Mouse (Mus musculus): ENCODE results near the gene Cox8a. TPM values are rescaled to one million over a fixed set of nuclear protein-coding genes. Genes with fewer than 3 reads are reported as not detected.

Gene Cox8a
- polyA plus RNA-seq (2012; rRNA removed; ENCODE audit: low replicate concordance) = 1,853 and 2,406 TPM in 2 replicates

DNA sequence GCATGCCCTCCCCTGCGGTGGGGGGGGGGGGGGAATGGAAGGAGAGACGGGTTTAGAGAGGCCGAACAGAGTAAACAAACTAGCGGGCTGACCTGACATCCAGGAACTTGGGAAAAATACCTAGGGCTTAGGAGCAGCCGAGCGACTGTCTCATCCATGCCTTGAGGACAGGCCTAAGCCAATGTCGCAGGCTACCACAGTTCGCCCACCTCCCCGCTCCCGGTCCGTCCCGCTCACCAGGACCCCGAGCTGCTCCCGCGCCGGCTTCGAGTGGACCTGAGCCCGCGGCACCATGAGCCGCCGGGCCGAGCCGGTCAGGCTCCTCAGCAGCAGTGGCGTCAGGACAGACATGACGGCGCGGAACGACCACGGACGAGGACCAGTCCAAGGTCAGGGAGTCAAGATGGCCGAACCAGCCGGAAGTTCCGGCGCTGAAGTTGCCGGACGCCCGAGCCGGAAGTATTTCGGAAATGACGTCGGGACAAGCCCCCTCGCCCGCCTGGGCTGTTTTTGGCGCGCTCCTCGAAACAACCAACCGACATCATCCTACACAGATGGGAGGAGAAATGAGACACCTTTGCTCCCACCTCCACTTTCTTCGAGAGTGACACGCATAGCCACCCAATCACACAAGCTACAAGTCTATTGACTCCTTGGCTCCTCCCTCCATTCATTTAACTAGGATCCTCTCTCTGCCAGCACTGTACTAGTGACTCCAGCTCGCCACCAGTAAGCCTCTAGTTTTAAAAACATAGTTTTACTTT lies at the start of gene Cox8a:
Gene Cox8a, minus strand, starts transcription at position 455 of the 764 bp plus-strand sequence.

DNA sequence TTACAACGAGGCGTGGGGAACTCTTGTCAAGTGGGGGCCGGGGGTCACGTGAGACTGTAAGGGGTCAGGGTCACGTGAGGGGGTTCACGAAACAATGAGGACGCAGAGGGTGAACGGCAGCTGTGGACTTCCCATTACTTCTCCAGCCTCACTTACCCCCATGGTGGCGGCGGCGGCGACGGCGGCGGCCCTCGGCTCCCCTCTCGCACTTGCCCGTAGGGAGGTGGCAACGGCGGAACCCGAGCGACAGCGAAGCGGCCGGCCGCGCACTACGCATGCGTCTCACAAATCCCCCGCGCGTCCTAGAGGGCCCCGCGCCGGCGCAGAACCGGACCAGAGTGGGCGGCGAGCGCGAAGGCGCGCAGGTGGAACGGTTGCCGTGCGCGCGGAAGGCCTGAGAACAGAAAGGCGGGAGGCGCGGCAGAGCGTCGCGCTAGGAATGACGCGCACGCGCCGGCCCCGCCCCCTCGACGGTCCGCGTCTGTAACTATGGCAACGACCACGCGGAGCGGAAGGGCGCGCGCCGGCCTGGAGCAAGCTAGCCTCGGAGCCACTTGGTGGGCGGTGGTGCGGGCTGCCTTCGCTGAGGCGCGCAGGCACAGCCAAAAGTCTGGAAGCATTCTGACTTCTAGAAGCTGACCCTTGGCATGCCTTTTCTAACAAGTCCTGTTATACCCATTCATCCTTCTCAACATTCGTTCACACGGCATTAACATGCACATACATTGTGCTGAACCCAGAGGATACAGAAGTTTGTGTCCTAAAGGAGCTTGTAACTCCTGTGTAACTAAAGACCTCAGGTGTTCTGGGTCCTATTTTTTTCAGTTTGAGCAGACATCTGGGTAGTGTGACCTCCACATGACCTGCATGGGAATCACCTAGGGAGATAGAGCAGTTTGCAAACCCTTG lies 23.6 kb upstream of the Cox8a start, which contains the start of gene Naa40:
Gene Naa40, minus strand, starts transcription at position 402 of the 909 bp plus-strand sequence.

DNA sequence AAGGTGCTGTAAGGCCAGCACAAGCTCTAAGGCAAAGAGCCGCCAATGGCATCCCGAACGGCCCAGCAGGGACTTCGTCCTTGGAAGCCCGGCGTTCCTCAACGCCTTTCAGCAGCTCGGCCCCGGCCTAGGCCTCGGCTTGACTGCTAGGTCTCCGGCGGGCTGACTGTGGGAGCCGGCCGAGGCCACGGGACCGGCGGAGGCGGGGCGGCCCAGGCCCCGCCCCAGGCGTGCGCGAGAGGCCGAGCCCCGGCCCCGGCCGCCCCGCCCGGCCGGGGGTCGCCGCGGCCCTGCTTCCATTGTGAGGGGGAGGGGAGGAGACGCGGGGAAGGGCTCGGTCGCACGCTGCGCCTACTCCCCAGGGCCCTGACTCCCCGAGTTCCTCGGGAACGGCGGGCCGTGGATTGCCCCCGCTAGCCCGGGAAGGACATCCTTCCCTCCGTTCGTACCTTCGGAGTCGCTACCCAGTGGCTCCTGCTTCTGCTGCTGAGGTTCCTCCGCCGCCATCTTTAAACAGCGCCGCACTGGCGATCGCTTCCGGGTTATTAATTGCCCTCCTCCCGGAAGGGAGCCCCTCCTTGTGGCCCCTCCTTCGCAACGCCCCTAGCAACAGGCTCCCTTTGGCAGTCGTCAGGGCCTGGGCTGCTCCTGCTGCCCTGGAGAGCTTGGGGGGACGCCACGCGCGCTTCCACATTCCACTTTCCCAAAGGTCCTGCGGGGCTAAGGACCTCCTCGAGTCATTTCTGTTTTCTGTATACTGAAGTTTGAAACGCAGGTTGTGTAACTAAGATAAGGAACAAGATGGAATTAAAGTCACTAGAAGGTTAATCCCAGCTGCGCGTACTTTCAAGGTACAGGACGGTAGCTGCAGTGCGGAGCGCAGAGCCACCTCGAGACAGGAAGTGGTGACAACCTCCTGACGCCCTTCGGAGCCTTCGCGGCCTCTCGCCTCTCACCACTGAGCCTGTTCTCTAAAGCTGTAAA lies 11.4 kb downstream of the Cox8a start, which contains the start of gene Otub1:
Gene Otub1, minus strand, starts transcription at position 564 of the 984 bp plus-strand sequence.

Other genes with a start within 250 kb of the Cox8a start
- gene Ppp1r14b, start 242.6 kb downstream of the Cox8a start, polyA plus RNA-seq (2012; rRNA removed; ENCODE audit: low replicate concordance) = 90.2 and 135 TPM in 2 replicates
- 70.5 and 107 TPM in 2 replicates for gene Plcb3, start 241.1 kb downstream of the Cox8a start, polyA plus RNA-seq (2012; rRNA removed; ENCODE audit: low replicate concordance)
- gene Fkbp2, start 237.1 kb downstream of the Cox8a start, polyA plus RNA-seq (2012; rRNA removed; ENCODE audit: low replicate concordance) = 50.8 and 52.3 TPM in 2 replicates
- 80.4 and 191 TPM in 2 replicates for gene Vegfb, start 230.0 kb downstream of the Cox8a start, polyA plus RNA-seq (2012; rRNA removed; ENCODE audit: low replicate concordance)
- gene Dnajc4, start 225.0 kb downstream of the Cox8a start, polyA plus RNA-seq (2012; rRNA removed; ENCODE audit: low replicate concordance) = 62.4 and 78.9 TPM in 2 replicates
- 33.0 and 41.1 TPM in 2 replicates for gene Nudt22, start 221.5 kb downstream of the Cox8a start, polyA plus RNA-seq (2012; rRNA removed; ENCODE audit: low replicate concordance)
- 17.9 and 28.2 TPM in 2 replicates for gene Trpt1, start 221.5 kb downstream of the Cox8a start, polyA plus RNA-seq (2012; rRNA removed; ENCODE audit: low replicate concordance)
- 15.6 and 20.8 TPM in 2 replicates for gene Fermt3, start 198.1 kb downstream of the Cox8a start, polyA plus RNA-seq (2012; rRNA removed; ENCODE audit: low replicate concordance)
- gene Stip1, start 177.6 kb downstream of the Cox8a start, polyA plus RNA-seq (2012; rRNA removed; ENCODE audit: low replicate concordance) = 43.5 and 72.9 TPM in 2 replicates
- gene Macrod1, start 160.8 kb downstream of the Cox8a start, polyA plus RNA-seq (2012; rRNA removed; ENCODE audit: low replicate concordance) = 29.4 and 43.1 TPM in 2 replicates
- 0.29 and 3.7 TPM in 2 replicates for gene Flrt1, start 111.9 kb downstream of the Cox8a start, polyA plus RNA-seq (2012; rRNA removed; ENCODE audit: low replicate concordance)
- gene Otub1, start 11.3 kb downstream of the Cox8a start, polyA plus RNA-seq (2012; rRNA removed; ENCODE audit: low replicate concordance) = 104 and 133 TPM in 2 replicates
- gene Naa40, start 23.6 kb upstream of the Cox8a start, polyA plus RNA-seq (2012; rRNA removed; ENCODE audit: low replicate concordance) = 22.4 and 33.9 TPM in 2 replicates
- 13.1 and 16.7 TPM in 2 replicates for gene Rcor2, start 49.7 kb upstream of the Cox8a start, polyA plus RNA-seq (2012; rRNA removed; ENCODE audit: low replicate concordance)
- 58.0 and 85.6 TPM in 2 replicates for gene Mark2, start 124.2 kb upstream of the Cox8a start, polyA plus RNA-seq (2012; rRNA removed; ENCODE audit: low replicate concordance)
- 17.4 and 27.2 TPM in 2 replicates for gene Spindoc, start 165.4 kb upstream of the Cox8a start, polyA plus RNA-seq (2012; rRNA removed; ENCODE audit: low replicate concordance)
- 38.2 and 70.4 TPM in 2 replicates for gene 2700081O15Rik, start 200.0 kb upstream of the Cox8a start, polyA plus RNA-seq (2012; rRNA removed; ENCODE audit: low replicate concordance)